Mouse (Mus musculus): ENCODE measurements around the gene Tnni3k. TPM values are rescaled to one million over a fixed set of nuclear protein-coding genes. Genes with fewer than 3 reads are reported as not detected.

Tnni3k gene
- total RNA-seq (2021) = under 1 TPM; 0.12 to 0.18 TPM

DNA sequence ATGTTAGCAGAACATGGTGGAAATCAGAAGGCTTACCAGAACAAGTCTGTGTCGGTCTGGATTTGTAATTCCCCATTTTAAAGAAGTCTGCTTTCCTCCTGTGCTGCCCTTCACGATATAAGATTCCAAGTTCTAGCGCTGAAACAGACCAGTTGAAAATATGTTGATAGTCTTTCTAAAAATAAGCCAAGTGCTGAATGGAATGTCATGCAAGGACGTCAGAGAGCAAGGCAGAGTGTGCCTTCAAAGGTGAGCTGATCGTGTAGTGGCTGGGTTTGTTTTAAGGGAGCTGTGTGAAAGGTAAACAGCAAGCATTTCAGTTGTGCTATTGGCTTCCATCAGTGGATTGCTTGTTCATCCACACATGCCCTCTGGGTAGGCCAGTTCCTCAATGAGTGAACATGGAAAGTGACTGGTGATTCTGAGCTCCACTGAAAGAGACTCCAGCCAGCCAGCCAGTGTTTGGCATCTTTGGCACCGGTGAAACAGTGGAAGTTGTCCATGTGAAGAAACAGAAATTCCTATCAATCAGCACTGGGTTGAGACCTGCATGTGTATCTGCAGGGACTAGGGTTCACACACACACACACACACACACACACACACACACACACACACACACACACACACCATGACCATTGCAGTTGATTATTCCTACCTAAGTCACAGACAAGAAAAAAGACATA lies at the start of gene Tnni3k:
Gene Tnni3k (minus strand): TSS at position 177 of the 686 bp plus-strand sequence.
- no peak for DNase-seq

GRCm38 (mm10) chr3:155099266-155099665 lies 44.1 kb upstream of the Tnni3k start:
- DNase-seq = no peak

DNA sequence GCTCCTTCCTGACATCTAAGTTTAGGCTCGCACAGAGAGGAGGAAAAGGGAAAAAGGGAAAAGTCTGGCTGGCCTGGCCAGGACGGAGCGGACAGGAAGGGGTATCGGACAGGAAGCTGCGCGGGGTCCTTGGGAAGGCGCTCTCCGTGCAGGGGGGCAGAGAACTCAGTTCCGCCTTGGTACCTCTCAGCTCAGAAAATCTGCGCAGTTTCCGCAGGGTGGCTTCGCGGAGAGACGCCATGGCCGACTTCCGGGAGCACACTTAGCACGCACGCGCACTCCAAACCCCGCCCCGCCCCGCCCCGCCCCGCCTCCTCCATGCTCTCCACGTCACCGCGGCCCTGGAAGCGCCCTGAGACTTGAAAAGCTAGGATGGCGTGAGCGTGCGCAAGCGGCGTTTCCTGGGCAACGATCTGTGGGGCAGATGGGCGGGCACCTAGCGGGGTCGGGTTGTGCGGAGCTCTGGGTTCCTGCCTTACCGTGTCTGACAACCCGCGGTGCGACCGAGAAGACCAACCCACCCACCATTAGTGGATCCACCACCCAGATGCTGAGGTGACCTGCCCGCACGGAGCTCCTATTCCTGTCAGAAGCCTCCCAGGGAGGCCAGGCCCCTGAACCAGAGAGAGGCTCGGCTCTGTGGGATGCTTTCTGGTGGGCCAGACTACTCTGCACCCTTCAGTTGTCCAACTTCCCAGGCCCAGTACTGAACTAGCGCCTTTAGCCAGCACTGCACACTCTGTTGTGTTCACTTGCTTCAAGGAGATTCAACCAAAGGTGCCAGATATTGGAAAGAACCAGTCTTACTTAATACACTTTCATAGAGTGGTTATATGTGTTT lies 38.1 kb upstream of the Tnni3k start, which contains the start of the genes Fpgt and Lrriq3:
Gene Fpgt (minus strand): TSS at position 288 of the 841 bp plus-strand sequence.
Gene Lrriq3 (plus strand): TSS at position 319 of the 841 bp plus-strand sequence.
- peak; percentile 88 to 89 for DNase-seq

DNA sequence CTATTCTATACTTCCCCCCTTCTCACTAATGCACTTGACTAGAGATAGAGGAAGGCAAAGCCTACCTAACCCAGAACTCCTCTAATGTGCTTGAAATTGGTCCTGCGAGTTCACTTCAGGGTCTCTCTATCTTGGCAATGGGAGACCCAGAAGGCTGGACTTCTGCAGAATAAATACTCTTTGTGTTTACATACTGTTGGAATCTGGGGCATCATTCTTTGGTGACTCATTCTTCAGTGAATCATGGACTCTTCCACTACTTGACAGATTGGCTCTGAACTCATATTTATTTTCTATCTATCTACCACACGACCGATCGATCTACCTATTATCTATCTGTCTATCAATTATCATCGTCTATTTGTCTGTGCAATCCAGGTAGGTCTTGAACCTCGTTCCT lies 36.9 kb upstream of the Tnni3k start:
- DNase-seq = no peak

DNA sequence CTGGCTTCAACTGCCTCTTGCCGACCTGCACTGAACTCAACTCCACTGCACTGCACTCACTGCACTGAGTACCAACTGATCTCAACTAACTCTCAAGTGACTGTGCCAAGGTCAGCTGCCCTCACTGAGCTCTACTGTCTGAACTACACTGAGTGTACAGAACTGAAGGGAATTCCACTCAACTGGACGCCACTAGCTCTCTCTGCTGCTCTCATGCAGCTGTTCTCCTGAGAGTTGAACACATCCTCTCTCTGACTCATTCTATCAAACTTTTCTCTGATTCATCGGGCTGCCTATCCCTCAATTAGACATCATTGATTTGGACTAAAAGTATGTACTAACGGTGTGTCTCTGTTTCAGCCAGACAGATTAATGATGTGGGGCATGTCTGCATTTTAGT lies 22.7 kb upstream of the Tnni3k start:
- DNase-seq = no peak

DNA sequence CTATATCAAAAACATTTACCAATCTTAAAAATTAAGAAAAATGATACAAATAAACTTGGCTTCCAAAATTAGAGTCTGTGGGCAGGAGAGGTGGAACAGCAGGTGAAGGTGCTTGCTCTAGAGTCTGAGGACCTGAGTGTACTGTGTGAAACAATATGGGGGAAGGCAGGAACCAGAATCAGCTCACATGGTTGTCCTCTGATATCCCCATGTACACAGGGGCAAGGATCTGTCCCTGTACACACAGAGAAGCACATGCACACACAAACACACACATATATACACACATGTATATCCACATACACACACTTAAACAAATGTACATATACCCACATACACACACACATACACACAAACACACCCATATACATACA lies 4.2 kb upstream of the Tnni3k start:
- DNase-seq = no peak

GRCm38 (mm10) chr3:155058800-155059448 lies 3.7 kb upstream of the Tnni3k start:
- DNase-seq = no peak

- DNase-seq = no peak
These were observed 2.4 kb upstream of the Tnni3k start for GRCm38 (mm10) chr3:155057566-155057965.

DNA sequence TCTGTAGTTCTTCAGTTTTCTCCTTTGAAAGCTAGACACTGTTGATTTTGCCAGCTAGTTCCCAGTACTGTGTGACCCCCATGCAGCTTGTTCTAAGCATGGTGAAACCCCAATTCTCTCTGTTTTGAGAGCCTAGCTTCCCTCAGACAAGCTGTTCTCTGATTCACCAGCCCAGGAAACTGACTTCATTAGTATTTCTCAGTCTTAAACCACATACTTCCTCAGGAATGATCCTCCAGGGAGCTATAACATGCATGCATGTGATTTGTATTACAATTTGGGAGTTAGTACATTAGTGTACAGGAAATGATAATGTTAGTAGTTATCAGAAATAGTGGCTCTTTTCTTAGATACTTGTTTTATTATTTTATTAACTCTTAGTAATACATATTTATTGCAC lies 1.4 kb upstream of the Tnni3k start:
- DNase-seq = no peak

GRCm38 (mm10) chr3:155053189-155053588 lies 2.0 kb downstream of the Tnni3k start:
- no peak for DNase-seq

GRCm38 (mm10) chr3:155052021-155052420 lies 3.2 kb downstream of the Tnni3k start:
- DNase-seq = no peak

DNA sequence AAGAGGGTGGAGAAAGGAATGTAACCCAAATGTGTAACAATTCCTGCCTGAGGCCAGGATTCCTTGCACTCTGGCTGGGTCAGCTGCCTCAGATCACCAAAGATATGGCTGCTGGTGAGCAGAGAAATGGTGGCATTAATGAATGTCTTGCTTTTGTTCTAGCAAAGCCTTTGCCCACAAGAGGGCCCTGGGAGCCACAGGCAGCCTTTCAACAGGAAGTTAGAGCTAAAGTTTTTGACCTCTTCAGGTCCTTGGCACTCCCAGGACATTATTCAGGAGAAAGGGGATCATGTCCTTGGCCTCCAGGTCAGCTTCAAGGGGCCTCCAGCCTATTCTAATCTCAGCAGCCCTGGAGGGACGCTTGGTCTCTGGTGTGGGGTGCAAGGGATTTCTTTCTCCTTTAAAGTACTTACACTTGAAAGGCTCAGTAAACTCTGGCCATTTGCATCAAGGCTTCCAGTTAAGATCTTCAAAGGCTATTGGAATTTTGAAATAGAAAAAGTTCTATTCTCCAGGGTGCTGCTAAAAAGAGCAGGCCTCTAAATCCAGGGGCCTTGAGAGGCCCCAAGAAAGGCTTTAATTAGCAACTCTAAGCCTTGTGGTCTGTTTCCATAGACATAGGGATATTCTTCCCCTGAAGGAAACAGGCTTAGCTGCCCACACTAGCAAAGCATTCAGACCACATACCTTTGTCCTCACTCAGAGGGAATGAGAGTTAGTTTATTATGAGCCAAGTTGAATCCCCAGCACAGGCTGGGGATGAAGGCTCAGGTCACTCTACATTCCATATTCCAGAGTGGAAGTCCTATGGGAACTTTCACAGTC lies 16.0 kb downstream of the Tnni3k start:
- no peak for DNase-seq

DNA sequence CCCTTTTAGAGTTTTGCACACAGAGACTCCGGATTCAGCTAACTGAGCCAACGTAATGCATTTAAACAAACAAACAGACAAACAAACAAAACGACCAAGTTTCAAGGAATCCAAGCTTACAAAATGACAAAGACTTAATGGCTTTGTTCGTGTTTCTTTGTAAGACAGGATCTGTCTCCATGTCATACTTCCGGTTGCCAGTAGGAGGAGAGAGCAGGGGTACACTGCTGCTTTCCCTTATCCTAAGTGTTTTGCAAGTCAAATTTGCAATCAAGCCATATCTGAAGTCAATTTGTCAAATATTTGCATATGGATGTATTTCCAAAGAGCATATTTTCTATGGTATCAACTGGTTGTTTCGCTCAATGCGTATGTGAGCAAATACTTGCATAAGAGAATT lies 20.9 kb downstream of the Tnni3k start:
- no peak for DNase-seq

DNA sequence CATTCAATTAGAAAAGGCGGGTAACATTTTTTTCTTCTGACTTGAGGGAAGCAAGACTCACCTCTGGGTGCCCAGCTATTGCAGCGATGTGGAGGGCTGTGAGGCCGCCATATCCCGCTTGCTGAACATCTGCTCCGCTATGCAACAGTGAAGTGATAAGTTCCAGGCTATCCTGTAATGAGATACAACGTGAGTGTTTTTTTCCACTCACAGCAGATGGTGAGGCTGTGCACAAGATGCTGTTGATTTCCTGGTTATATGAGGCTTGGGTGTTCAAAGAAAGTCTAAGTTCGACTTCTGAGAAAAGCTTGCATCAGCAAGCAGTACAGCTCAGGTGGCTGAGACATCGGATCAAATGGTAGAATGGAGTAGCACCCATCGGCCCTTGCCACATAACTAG lies 25.0 kb downstream of the Tnni3k start:
- peak; percentile 2 to 14 for DNase-seq

- DNase-seq = no peak
These were observed 52.4 kb downstream of the Tnni3k start for GRCm38 (mm10) chr3:155002781-155003180.

DNA sequence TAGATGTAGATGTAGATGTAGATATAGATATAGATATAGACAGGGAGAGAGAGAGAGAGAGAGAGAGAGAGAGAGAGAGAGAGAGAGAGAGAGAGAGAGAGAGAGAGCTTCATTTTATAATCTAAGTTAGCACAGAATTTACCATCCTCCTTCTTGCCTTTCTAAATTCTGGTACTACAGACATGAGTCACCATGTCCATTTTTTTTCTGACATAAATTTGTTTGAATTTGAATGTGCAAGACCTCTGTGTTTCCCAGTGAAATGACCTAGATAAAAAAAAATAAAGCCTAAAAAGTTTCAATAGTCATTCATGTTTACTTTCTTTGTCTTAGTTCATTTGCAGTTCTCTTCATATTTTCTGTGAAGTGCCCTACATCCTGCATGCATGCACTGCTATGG lies 54.2 kb downstream of the Tnni3k start:
- no peak for DNase-seq

DNA sequence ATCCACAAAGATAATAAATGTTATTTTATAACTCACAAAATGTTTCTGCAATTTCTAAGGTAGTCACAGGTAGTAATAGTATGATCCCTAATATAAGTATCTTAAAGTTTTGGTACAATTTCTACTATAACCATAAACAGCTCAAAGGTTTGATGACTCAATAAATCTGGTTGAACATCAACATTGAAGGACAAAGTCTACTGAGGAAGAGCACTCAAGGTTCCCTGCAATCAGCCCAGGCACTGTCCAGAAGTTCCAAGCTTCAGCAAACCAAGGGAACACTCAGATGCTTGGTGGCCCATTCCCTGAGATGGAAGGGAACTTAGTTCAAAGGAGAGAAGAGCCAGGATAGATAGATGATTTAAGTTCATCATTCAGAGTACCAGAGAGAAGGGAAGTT lies 62.5 kb downstream of the Tnni3k start:
- DNase-seq = no peak

- DNase-seq = no peak
These were observed 76.1 kb downstream of the Tnni3k start for GRCm38 (mm10) chr3:154979101-154979500.

GRCm38 (mm10) chr3:154971626-154972025 lies 83.6 kb downstream of the Tnni3k start:
- no peak for DNase-seq

- no peak for DNase-seq
These were observed 84.2 kb downstream of the Tnni3k start for GRCm38 (mm10) chr3:154970981-154971380.

DNA sequence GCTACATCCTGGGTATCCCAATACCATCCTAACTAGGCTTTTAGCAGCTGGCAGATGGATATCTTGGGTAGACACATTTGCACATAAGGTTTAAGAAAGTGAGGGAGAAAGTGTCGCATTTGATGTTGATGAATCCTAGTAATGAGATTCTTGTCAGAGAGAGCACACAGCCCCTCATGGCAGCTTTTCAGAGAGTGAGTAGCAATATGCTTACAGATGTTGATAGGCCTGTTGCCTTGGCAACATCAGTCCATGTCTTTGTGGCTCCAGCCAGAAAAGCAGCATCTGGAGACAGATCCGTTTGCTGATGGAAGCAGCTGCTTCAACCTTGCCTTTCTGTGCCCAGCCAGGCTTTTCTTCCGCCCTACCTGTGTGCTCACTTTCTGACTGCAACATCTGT lies 93.9 kb downstream of the Tnni3k start:
- no peak for DNase-seq

GRCm38 (mm10) chr3:154953088-154953487 lies 102.1 kb downstream of the Tnni3k start:
- no peak for DNase-seq

Measured in layer of hippocampus, postnatal 36 days (tissue).